Mouse (Mus musculus) CH12.LX (cell line): ENCODE measurements around the gene Cmip. TPM values are rescaled to one million over a fixed set of nuclear protein-coding genes. Genes with fewer than 3 reads are reported as not detected.

Source experiments
- DNase-seq: peaks from one replicate; pipeline ENCODE4 v3.0.0-alpha.2; 2013; ENCODE audit errors: extremely low read depth
- H3K27ac ChIP-seq: 2 replicates; pipeline ENCODE4 v1.5.1; 2012; ENCODE audit warnings: low read depth, mild to moderate bottlenecking, control low read depth, moderate library complexity; ENCODE audit not compliant: insufficient read depth
- H3K27me3 ChIP-seq: replicated peaks from 2 replicates; pipeline ENCODE3; 2012; ENCODE audit warnings: inconsistent platforms
- H3K36me3 ChIP-seq, 2 experiments: replicated peaks in 1 of 2; 2 replicates each; pipeline versions ENCODE3 to v1.6.1; 2012; ENCODE audit warnings: inconsistent platforms in 1 of 2, low read length in 1 of 2, mild to moderate bottlenecking in 1 of 2, mixed read lengths in 1 of 2, moderate library complexity in 1 of 2; ENCODE audit not compliant: control insufficient read depth in 1 of 2, insufficient read depth in 1 of 2
- H3K4me1 ChIP-seq, 2 experiments: 2 replicates each; pipeline ENCODE4 v1.6.1; 2012; ENCODE audit warnings: inconsistent platforms in 1 of 2, moderate library complexity in 1 of 2; ENCODE audit not compliant: insufficient read depth in 2 of 2, control insufficient read depth in 1 of 2
- H3K4me2 ChIP-seq: 2 replicates; pipeline ENCODE4 v1.6.1; 2012; ENCODE audit warnings: low read depth, mild to moderate bottlenecking, control low read depth; ENCODE audit not compliant: poor library complexity, insufficient read depth, severe bottlenecking
- H3K4me3 ChIP-seq, 3 experiments: fragments of 150-350 bp in 1 of 3; sonication (generic) in 1 of 3; replicated peaks in 1 of 3; 2 replicates each; pipeline versions ENCODE3 to v1.5.1; 2011 to 2012; ENCODE audit warnings: low read depth in 2 of 3, low read length in 2 of 3, mild to moderate bottlenecking in 2 of 3, moderate library complexity in 2 of 3, control low read depth in 1 of 3, improper control_type of control experiment in 1 of 3, inconsistent platforms in 1 of 3, mixed read lengths in 1 of 3; ENCODE audit not compliant: poor library complexity in 1 of 3
- H3K79me2 ChIP-seq: replicated peaks from 2 replicates; pipeline ENCODE4 v1.6.1; 2012; ENCODE audit warnings: mild to moderate bottlenecking, moderate library complexity; ENCODE audit not compliant: control insufficient read depth, poor library complexity, insufficient read depth, severe bottlenecking; ENCODE audit errors: extremely low read depth
- H3K9ac ChIP-seq: 2 replicates; pipeline ENCODE4 v1.6.1; 2012; ENCODE audit warnings: low read depth, mild to moderate bottlenecking, control low read depth, moderate library complexity; ENCODE audit not compliant: insufficient read depth
- H3K9me3 ChIP-seq: replicated peaks from 2 replicates; pipeline ENCODE3; 2012; ENCODE audit warnings: low read length, inconsistent platforms, mixed read lengths
- E2F4 ChIP-seq: IDR thresholded peaks from 2 replicates; pipeline ENCODE4 v1.6.1; 2011; ENCODE audit warnings: low read depth, low read length, improper control_type of control experiment; ENCODE audit not compliant: insufficient replicate concordance
- ELF1 ChIP-seq: IDR thresholded peaks from 2 replicates; pipeline ENCODE4 v1.6.1; 2014; ENCODE audit warnings: low read depth, mild to moderate bottlenecking, inconsistent platforms, low read length, improper control_type of control experiment
- HCFC1 ChIP-seq: IDR thresholded peaks from 2 replicates; pipeline ENCODE4 v1.6.1; 2012; ENCODE audit warnings: low read depth, mild to moderate bottlenecking, inconsistent platforms, low read length, improper control_type of control experiment
- KAT2A ChIP-seq: IDR thresholded peaks from 2 replicates; pipeline ENCODE4 v1.6.1; 2012; ENCODE audit warnings: low read length, improper control_type of control experiment, inconsistent platforms; ENCODE audit not compliant: insufficient replicate concordance
- MAX ChIP-seq: IDR thresholded peaks from 2 replicates; pipeline ENCODE4 v1.6.1; 2011; ENCODE audit warnings: low read length, improper control_type of control experiment
- PAX5 ChIP-seq: IDR thresholded peaks from 2 replicates; pipeline ENCODE4 v1.6.1; 2012; ENCODE audit warnings: low read length, inconsistent platforms, mixed read lengths
- POLR2AphosphoS2 ChIP-seq: IDR thresholded peaks from 2 replicates; pipeline ENCODE4 v1.6.1; 2011; ENCODE audit warnings: low read depth, low read length, improper control_type of control experiment
- RAD21 ChIP-seq: IDR thresholded peaks from 2 replicates; pipeline ENCODE4 v1.6.1; 2011; ENCODE audit warnings: low read depth, mild to moderate bottlenecking, low read length, improper control_type of control experiment, moderate library complexity
- RCOR1 ChIP-seq: conservative IDR thresholded peaks from 2 replicates; pipeline ENCODE4 v1.6.1; 2012; ENCODE audit warnings: low read depth, mild to moderate bottlenecking, inconsistent platforms, low read length, improper control_type of control experiment
- UBTF ChIP-seq: IDR thresholded peaks from 2 replicates; pipeline ENCODE4 v1.6.1; 2012; ENCODE audit warnings: low read depth, mild to moderate bottlenecking, inconsistent platforms, low read length, improper control_type of control experiment, moderate library complexity
- USF2 ChIP-seq: conservative IDR thresholded peaks from 2 replicates; pipeline ENCODE4 v1.6.1; 2011; ENCODE audit warnings: low read depth, low read length, improper control_type of control experiment
- ZC3H11A ChIP-seq: IDR thresholded peaks from 2 replicates; pipeline ENCODE4 v1.6.1; 2012; ENCODE audit warnings: low read depth, mild to moderate bottlenecking, inconsistent platforms, low read length, improper control_type of control experiment
- ZKSCAN1 ChIP-seq: IDR thresholded peaks from 2 replicates; pipeline ENCODE4 v1.6.1; 2012; ENCODE audit warnings: low read depth, inconsistent platforms, low read length, improper control_type of control experiment, borderline replicate concordance
- ZMIZ1 ChIP-seq: IDR thresholded peaks from 2 replicates; pipeline ENCODE4 v1.6.1; 2012; ENCODE audit warnings: low read depth, mild to moderate bottlenecking, inconsistent platforms, low read length, improper control_type of control experiment
- ZNF384 ChIP-seq: IDR thresholded peaks from 2 replicates; pipeline ENCODE4 v1.6.1; 2012; ENCODE audit warnings: low read depth, low read length, improper control_type of control experiment, inconsistent platforms
- dilution Hi-C: fragments of 300-500 bp; cut with MboI; formaldehyde crosslinking; loops from 2 replicates; pipeline ENCODE4 v1.14.3; 2020; ENCODE audit warnings: low sequenced_read_pairs; ENCODE audit not compliant: extremely low pct_unique_long_range_greater_than_20kb, extremely low pct_ligation_motif_present
- in situ Hi-C: fragments of 300-500 bp; cut with MboI; formaldehyde crosslinking; loops from 3 replicates; pipeline ENCODE4 v1.14.3; 2019; ENCODE audit warnings: low sequenced_read_pairs, low pct_ligation_motif_present, low pct_unique_long_range_greater_than_20kb, mixed read lengths
- polyA plus RNA-seq: library from polyadenylated mRNA; unstranded; fragments of >175 nt; gene quantifications from 2 replicates; pipeline ENCODE4 v1.2.1, GENCODE M21; 2012; ENCODE audit warnings: low read depth; ENCODE audit not compliant: insufficient read length
- total RNA-seq, 2 experiments: library from RNA; depleted of rRNA; stranded (reverse); fragments of 300-350 nt in 1 of 2; fragments of >200 nt in 1 of 2; gene quantifications; 2 replicates each; pipeline ENCODE4 v1.2.3; 2012 to 2014

The Cmip gene
- total and polyA plus RNA-seq, 3 experiments: 5.2 to 39.0 (median 16.5) TPM

- TF ChIP-seq ZNF384 (no peak), USF2 (no peak), KAT2A (no peak), RAD21 (no peak), RCOR1 (no peak), PAX5 (no peak), POLR2AphosphoS2 (no peak), HCFC1 (no peak), MAX (no peak), E2F4 (no peak), ZKSCAN1 (no peak), ELF1 (no peak), ZMIZ1 (no peak), UBTF (no peak), ZC3H11A (no peak)
- TF ChIP-seq, all 38 proteins: peak for 0
- dilution Hi-C loops: no loop called here
- peaks cover 69 to 81% of the 10 kb centered on the region in 2 experiments for H3K36me3 ChIP-seq
- no peak overlapping the region for H3K9ac ChIP-seq
- no peaks in the 10 kb centered on the region for H3K27me3 ChIP-seq
- H3K4me3 ChIP-seq: no peak overlapping the region
- no peak overlapping the region for H3K27ac ChIP-seq
- H3K79me2 ChIP-seq: peaks cover 94% of the 10 kb centered on the region
- peaks cover 16% of the 10 kb centered on the region for H3K9me3 ChIP-seq
- DNase-seq: no peak
- H3K4me1 ChIP-seq: peaks cover 20 to 64% of the 10 kb centered on the region in 2 experiments
- H3K4me2 ChIP-seq: no peak overlapping the region
- in situ Hi-C loops: no loop called here
Observed at GRCm38 (mm10) chr8:117507703-117508102, 250.8 kb downstream of the Cmip start.

Other genes starting within 250 kb of the Cmip start
- gene Pkd1l2, start 174.6 kb upstream of the Cmip start, total RNA-seq (2012; rRNA removed): not detected in 2 replicates
- gene Pkd1l2, start 174.6 kb upstream of the Cmip start, total RNA-seq (2014; rRNA removed): not detected in 2 replicates
- gene Pkd1l2, start 174.6 kb upstream of the Cmip start, polyA plus RNA-seq: 0.06 TPM in 1 of 2 replicates, not detected in the other
- gene Bco1, start 161.2 kb upstream of the Cmip start, total RNA-seq (2012; rRNA removed): not detected in 2 replicates
- gene Bco1, start 161.2 kb upstream of the Cmip start, total RNA-seq (2014; rRNA removed): not detected in 2 replicates
- not detected in 2 replicates for gene Bco1, start 161.2 kb upstream of the Cmip start, polyA plus RNA-seq
- gene Gan, start 98.9 kb upstream of the Cmip start, total RNA-seq (2012; rRNA removed): 2.9 and 3.2 TPM in 2 replicates
- gene Gan, start 98.9 kb upstream of the Cmip start, total RNA-seq (2014; rRNA removed): 1.5 and 1.7 TPM in 2 replicates
- gene Gan, start 98.9 kb upstream of the Cmip start, polyA plus RNA-seq: 2.5 and 2.8 TPM in 2 replicates
- gene Plcg2, start 241.2 kb downstream of the Cmip start, total RNA-seq (2012; rRNA removed): 194 and 205 TPM in 2 replicates
- gene Plcg2, start 241.2 kb downstream of the Cmip start, total RNA-seq (2014; rRNA removed): 129 and 139 TPM in 2 replicates
- gene Plcg2, start 241.2 kb downstream of the Cmip start, polyA plus RNA-seq: 177 and 196 TPM in 2 replicates